Mouse (Mus musculus) T-helper 1 cell (primary cell): ENCODE results near the gene Bola2.

ENCODE experiments used
- in situ Hi-C: fragments of 300-600 bp; cut with MboI, MseI; formaldehyde crosslinking; loops from one replicate; pipeline ENCODE4 v1.15.1; 2025; ENCODE audit warnings: high pct_unique_total_duplicates

Gene Bola2

GRCm38 (mm10) chr7:126689021-126689420 is 6.2 kb upstream of the Bola2 start:
- in situ Hi-C loops, result loop anchor here (5.0 kb wide), 1 partner anchor 47 kb away; no protein-coding TSS in a partner anchor

- in situ Hi-C loops, result no loop called here
Observed at GRCm38 (mm10) chr7:126690737-126691136, 4.5 kb upstream of the Bola2 start.

GRCm38 (mm10) chr7:126691676-126692075 is 3.5 kb upstream of the Bola2 start:
- in situ Hi-C loops, result no loop called here

GRCm38 (mm10) chr7:126692426-126692825 is 2.8 kb upstream of the Bola2 start:
- in situ Hi-C loops, result no loop called here

GRCm38 (mm10) chr7:126693256-126693655 is 1.9 kb upstream of the Bola2 start:
- in situ Hi-C loops, result no loop called here

- in situ Hi-C loops, result no loop called here
Observed at GRCm38 (mm10) chr7:126693781-126694180, 1.4 kb upstream of the Bola2 start.

GRCm38 (mm10) chr7:126694441-126695051 is 655 bp upstream of the Bola2 start:
- in situ Hi-C loops, result no loop called here

GRCm38 (mm10) chr7:126695631-126696207 is 518 bp downstream of the Bola2 start, which contains the start of gene Slx1b:
TSS of gene Slx1b (minus strand) at chr7:126695784.
- in situ Hi-C loops, result no loop called here

- in situ Hi-C loops, result no loop called here
Observed at GRCm38 (mm10) chr7:126696303-126696702, 1.1 kb downstream of the Bola2 start.

GRCm38 (mm10) chr7:126696886-126697285 is 1.7 kb downstream of the Bola2 start:
- in situ Hi-C loops, result no loop called here

GRCm38 (mm10) chr7:126697838-126698237 is 2.6 kb downstream of the Bola2 start:
- in situ Hi-C loops, result no loop called here

- in situ Hi-C loops, result loop anchor here (5.0 kb wide), 1 partner anchor 497 kb away; the partner anchor contains the start of gene Cd2bp2
Observed at GRCm38 (mm10) chr7:126700063-126701015, 5.1 kb downstream of the Bola2 start.

- in situ Hi-C loops, result loop anchor here (5.0 kb wide), 1 partner anchor 496 kb away; the partner anchor contains the start of gene Cd2bp2
Observed at GRCm38 (mm10) chr7:126701070-126701469, 5.9 kb downstream of the Bola2 start.

GRCm38 (mm10) chr7:126701559-126702357 is 6.6 kb downstream of the Bola2 start:
- in situ Hi-C loops, result loop anchor here (5.0 kb wide), 1 partner anchor 496 kb away; the partner anchor contains the start of gene Cd2bp2

- in situ Hi-C loops, result loop anchor here (5.0 kb wide), 1 partner anchor 495 kb away; the partner anchor contains the start of gene Cd2bp2
Observed at GRCm38 (mm10) chr7:126702358-126702757, 7.2 kb downstream of the Bola2 start.

- in situ Hi-C loops, result loop anchor here (5.0 kb wide), 1 partner anchor 494 kb away; the partner anchor contains the start of gene Cd2bp2
Observed at GRCm38 (mm10) chr7:126702861-126703756, 7.9 kb downstream of the Bola2 start.

GRCm38 (mm10) chr7:126703757-126704077 is 8.5 kb downstream of the Bola2 start:
- in situ Hi-C loops, result loop anchor here (5.0 kb wide), 1 partner anchor 494 kb away; the partner anchor contains the start of gene Cd2bp2

GRCm38 (mm10) chr7:126704121-126704980 is 9.2 kb downstream of the Bola2 start:
- in situ Hi-C loops, result loop anchor here (5.0 kb wide), 1 partner anchor 493 kb away; the partner anchor contains the start of gene Cd2bp2
